Mouse (Mus musculus) urinary bladder, postnatal 36 days (tissue): ENCODE measurements at regions not wholly inside any gene's neighbourhood (a gene's known extent, or its start where the extent isn't known, plus 50 kb on each side); places are given as distances from the start of the nearest gene placed in this dataset.
"Not testable (repeated sequence)": the region's sequence is repeated elsewhere in the genome, so short reads cannot be mapped to it uniquely, and the experiment has no call there.

Experiments
- DNase-seq, 2 experiments: peaks; one replicate each; pipeline ENCODE4 v3.0.0; 2022; ENCODE audit warnings: low spot score in 2 of 2, mixed read lengths in 1 of 2

GRCm38 (mm10) chr17:69563165-69563564, 124.0 kb downstream of the Akain1 start:
- no peak for DNase-seq

- DNase-seq, result not testable (repeated sequence)
These were observed 132.0 kb downstream of the Akain1 start for GRCm38 (mm10) chr17:69571070-69571669.

GRCm38 (mm10) chr17:69590553-69590952, 151.4 kb downstream of the Akain1 start:
- DNase-seq, result no peak

- no peak for DNase-seq
These were observed 158.7 kb downstream of the Akain1 start for GRCm38 (mm10) chr17:69597773-69598295.

- no peak for DNase-seq
These were observed 159.3 kb downstream of the Akain1 start for GRCm38 (mm10) chr17:69598461-69598860.

GRCm38 (mm10) chr17:69603596-69603995, 164.5 kb downstream of the Akain1 start:
- no peak for DNase-seq

- DNase-seq, result no peak
These were observed 165.6 kb downstream of the Akain1 start for GRCm38 (mm10) chr17:69604698-69605097.

GRCm38 (mm10) chr17:69605458-69605857, 166.3 kb downstream of the Akain1 start:
- no peak for DNase-seq

GRCm38 (mm10) chr17:69631411-69631810, 192.3 kb downstream of the Akain1 start:
- no peak for DNase-seq

GRCm38 (mm10) chr17:69650496-69650895, 211.4 kb downstream of the Akain1 start:
- not testable (repeated sequence) for DNase-seq

GRCm38 (mm10) chr17:69654586-69654985, 215.5 kb downstream of the Akain1 start:
- DNase-seq, result no peak

- peak; percentile 3 to 83 for DNase-seq
These were observed 233.4 kb downstream of the Akain1 start for GRCm38 (mm10) chr17:69672530-69672929.

- DNase-seq, result no peak
These were observed 244.0 kb downstream of the Akain1 start for GRCm38 (mm10) chr17:69683091-69683490.

- DNase-seq, result no peak
These were observed 246.6 kb downstream of the Akain1 start for GRCm38 (mm10) chr17:69685625-69686257.

GRCm38 (mm10) chr17:69686383-69686782, 247.3 kb downstream of the Akain1 start:
- no peak for DNase-seq

GRCm38 (mm10) chr17:69695341-69695740, 256.2 kb downstream of the Akain1 start:
- no peak for DNase-seq

GRCm38 (mm10) chr17:69727325-69727724, 241.5 kb upstream of the Dlgap1 start:
- no peak for DNase-seq

GRCm38 (mm10) chr17:69732981-69733380, 235.9 kb upstream of the Dlgap1 start:
- DNase-seq, result no peak

- DNase-seq, result no peak
These were observed 232.3 kb upstream of the Dlgap1 start for GRCm38 (mm10) chr17:69736379-69737096.

GRCm38 (mm10) chr17:69769002-69769421, 199.9 kb upstream of the Dlgap1 start:
- no peak for DNase-seq

GRCm38 (mm10) chr17:69770046-69770445, 198.8 kb upstream of the Dlgap1 start:
- DNase-seq, result no peak

GRCm38 (mm10) chr17:69781201-69781600, 187.7 kb upstream of the Dlgap1 start:
- no peak for DNase-seq

- no peak for DNase-seq
These were observed 181.9 kb upstream of the Dlgap1 start for GRCm38 (mm10) chr17:69786985-69787384.
